Mouse (Mus musculus) midbrain, postnatal 0 days (tissue): ENCODE measurements around the gene Tex26. TPM values are rescaled to one million over a fixed set of nuclear protein-coding genes. Genes with fewer than 3 reads are reported as not detected.
A peak's percentile ranks its signal among the peaks of the same experiment; 100 is the strongest.

Experiments
- ATAC-seq: fragments of 200-750 bp; cut with Nextera tagmentation; 2 replicates; pipeline ENCODE4 v1.8.0; 2017; ENCODE audit warnings: moderate number of reproducible peaks, mild to moderate bottlenecking, moderate TSS enrichment, moderate library complexity; ENCODE audit not compliant: low FRiP score
- DNase-seq: peaks from one replicate; pipeline ENCODE4 v3.0.0-alpha.2; 2015; ENCODE audit warnings: low spot score
- H3K27ac ChIP-seq: fragments of 300-500 bp; sonication (generic); 2 replicates; pipeline ENCODE4 v1.5.1; 2014; ENCODE audit warnings: low read depth, mild to moderate bottlenecking, low read length, mixed read lengths
- H3K27me3 ChIP-seq: fragments of 300-500 bp; sonication (generic); 2 replicates; pipeline ENCODE4 v1.6.1; 2014; ENCODE audit warnings: low read length, control low read depth, mixed read lengths; ENCODE audit not compliant: insufficient read depth
- H3K36me3 ChIP-seq: fragments of 300-500 bp; sonication (generic); 2 replicates; pipeline ENCODE4 v1.6.1; 2014; ENCODE audit warnings: low read length, control low read depth, mixed read lengths; ENCODE audit not compliant: insufficient read depth
- H3K4me1 ChIP-seq: fragments of 300-500 bp; sonication (generic); 2 replicates; pipeline ENCODE4 v1.6.1; 2014; ENCODE audit warnings: mild to moderate bottlenecking, control low read depth, antibody characterized with exemption, low read length, mixed read lengths; ENCODE audit not compliant: insufficient read depth
- H3K4me2 ChIP-seq: fragments of 300-500 bp; sonication (generic); 2 replicates; pipeline ENCODE4 v1.6.1; 2014; ENCODE audit warnings: low read depth, mild to moderate bottlenecking, low read length, mixed read lengths; ENCODE audit not compliant: poor library complexity, severe bottlenecking
- H3K4me3 ChIP-seq: fragments of 300-500 bp; sonication (generic); 2 replicates; pipeline ENCODE4 v1.5.1; 2014; ENCODE audit warnings: low read depth, mild to moderate bottlenecking, low read length, moderate library complexity
- H3K9ac ChIP-seq: fragments of 300-500 bp; sonication (generic); replicated peaks from 2 replicates; pipeline ENCODE4 v1.6.1; 2014; ENCODE audit warnings: mild to moderate bottlenecking, low read length, moderate library complexity, mixed read lengths; ENCODE audit not compliant: poor library complexity, severe bottlenecking
- H3K9me3 ChIP-seq: fragments of 300-500 bp; sonication (generic); 2 replicates; pipeline ENCODE4 v1.6.1; 2016; ENCODE audit warnings: low read length, control low read depth
- CTCF ChIP-seq: IDR thresholded peaks from 2 replicates; pipeline ENCODE4 v1.5.1; 2016; ENCODE audit warnings: antibody characterized with exemption, mild to moderate bottlenecking
- WGBS: fragments of 180-500 bp; shearing (Covaris S2); extraction: QIAGEN DNeasy Blood & Tissue Kit; methylation state at CpG from one replicate; pipeline ENCODE4 v1.1.7; 2014; 5-methylcytosine and 5-hydroxymethylcytosine counted together
- polyA plus RNA-seq: library from polyadenylated mRNA; unstranded; fragments of >200 nt; fragmentation: Nextera tagmentation; extraction: Ambion mirVana; gene quantifications from 2 replicates; pipeline ENCODE4 v1.2.1, GENCODE M21; 2015
- total RNA-seq: library from RNA; depleted of rRNA; stranded (reverse); fragments of >200 nt; gene quantifications from 2 replicates; pipeline ENCODE4 v1.2.3, GENCODE M21; 2014

Tex26 gene
- total and polyA plus RNA-seq, 2 experiments from 2014 or later = 1.4 to 1.9 TPM

DNA sequence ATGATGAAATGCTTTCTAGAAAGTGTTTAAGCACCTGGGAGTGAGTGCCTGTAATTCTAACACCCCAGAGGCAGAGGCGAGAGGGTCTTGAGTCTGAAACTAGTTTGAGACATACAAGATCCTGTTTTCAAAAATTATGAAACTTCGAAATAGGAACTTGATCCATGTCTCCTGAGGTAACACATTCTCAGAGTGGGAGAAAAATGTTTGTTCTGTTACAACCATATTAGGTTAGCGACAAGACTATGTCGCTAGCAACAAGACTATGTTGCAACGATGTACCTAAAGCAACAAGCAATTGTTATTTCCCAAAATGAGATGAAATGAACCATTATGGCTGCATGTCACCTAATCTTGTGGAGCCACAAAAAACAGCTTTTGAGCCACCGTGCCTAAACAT lies 46.0 kb downstream of the Tex26 start:
- DNase-seq = no peak
- H3K36me3 ChIP-seq = no peaks in the 10 kb centered on the region
- no peak for ATAC-seq
- no peak overlapping the region for H3K9ac ChIP-seq
- no peak overlapping the region for H3K27ac ChIP-seq
- no peak overlapping the region for H3K4me2 ChIP-seq
- H3K27me3 ChIP-seq = no peaks in the 10 kb centered on the region
- peaks cover 14% of the 10 kb centered on the region for H3K4me1 ChIP-seq
- no peak for TF ChIP-seq CTCF
- H3K9me3 ChIP-seq = no peaks in the 10 kb centered on the region
- WGBS = 89% methylated on average over 6 of the region's 6 CpGs
- H3K4me3 ChIP-seq = no peak overlapping the region

DNA sequence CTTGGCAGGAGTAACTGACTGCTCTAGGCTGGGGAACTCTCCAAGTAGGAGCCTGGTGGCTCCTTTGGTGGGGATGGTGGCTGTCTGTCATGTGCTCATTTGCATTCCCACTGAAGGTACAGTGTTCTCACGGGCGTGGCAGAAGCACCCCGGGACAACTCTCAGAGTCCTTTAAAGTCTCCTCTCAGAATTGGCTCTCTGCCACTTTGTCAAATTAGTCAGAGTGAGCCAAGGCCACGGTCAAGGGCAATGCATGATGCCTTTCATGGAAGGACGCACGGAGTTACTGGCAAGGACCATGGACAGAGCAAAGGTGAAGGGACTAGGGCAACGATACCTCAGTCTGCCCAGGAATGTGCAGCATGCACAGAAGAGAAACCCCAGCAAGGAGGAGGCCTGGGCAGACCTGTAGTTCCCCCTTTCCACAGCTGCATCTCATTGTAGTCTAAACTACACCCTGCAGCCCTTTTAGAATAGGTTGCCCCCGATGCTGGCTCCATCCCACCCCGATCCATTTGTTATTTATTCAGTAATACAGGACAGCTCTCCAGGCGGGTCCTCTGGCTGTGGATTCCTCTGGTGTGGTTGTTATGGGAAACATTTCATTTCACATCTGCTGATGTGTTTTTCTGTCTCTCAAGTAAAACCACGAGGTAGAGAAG lies 49.0 kb downstream of the Tex26 start:
- no peak for TF ChIP-seq CTCF
- Histone ChIP-seq H3K27me3 (no peaks in the 10 kb centered on the region), H3K9ac (no peak overlapping the region), H3K4me3 (no peak overlapping the region), H3K36me3 (no peaks in the 10 kb centered on the region), H3K4me1 (peaks cover 21% of the 10 kb centered on the region), H3K9me3 (no peaks in the 10 kb centered on the region), H3K27ac (peak overlapping the region; percentile 89), H3K4me2 (peak overlapping the region; percentile 5; the same call in 1 of the 2 replicates)
- peak; percentile 67 for ATAC-seq
- 8% methylated on average over 11 of the region's 11 CpGs for WGBS
- DNase-seq = peak; percentile 63

DNA sequence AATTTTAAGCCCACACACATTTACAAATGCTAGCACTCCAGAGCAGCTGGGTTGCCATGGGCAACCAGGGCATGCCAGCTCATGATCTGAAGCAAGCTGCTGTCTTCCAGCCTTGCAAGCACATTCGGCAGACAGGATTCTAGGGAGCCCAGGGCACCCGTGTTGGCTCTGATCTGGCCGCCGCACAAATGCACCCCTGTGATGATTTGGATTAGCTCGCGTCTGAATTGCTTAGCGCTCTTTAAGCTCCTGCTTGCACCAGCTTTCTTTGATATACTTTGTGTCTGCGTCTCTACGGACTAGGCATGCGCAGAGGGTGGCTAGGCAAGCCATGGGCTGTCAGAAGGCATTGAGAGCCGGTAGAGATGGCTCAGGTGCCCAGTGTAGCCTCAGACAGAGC lies 49.7 kb downstream of the Tex26 start:
- Histone ChIP-seq H3K27me3 (no peaks in the 10 kb centered on the region), H3K4me3 (peak overlapping the region; percentile 15; the same call in 1 of the 2 replicates), H3K9ac (no peak overlapping the region), H3K27ac (peak overlapping the region; percentile 89), H3K4me1 (peaks cover 21% of the 10 kb centered on the region), H3K36me3 (no peaks in the 10 kb centered on the region), H3K9me3 (no peaks in the 10 kb centered on the region), H3K4me2 (peak overlapping the region; percentile 32)
- ATAC-seq (peak; percentile 92), DNase-seq (peak; percentile 94)
- 7% methylated on average over 11 of the region's 11 CpGs for WGBS
- TF ChIP-seq CTCF = no peak

DNA sequence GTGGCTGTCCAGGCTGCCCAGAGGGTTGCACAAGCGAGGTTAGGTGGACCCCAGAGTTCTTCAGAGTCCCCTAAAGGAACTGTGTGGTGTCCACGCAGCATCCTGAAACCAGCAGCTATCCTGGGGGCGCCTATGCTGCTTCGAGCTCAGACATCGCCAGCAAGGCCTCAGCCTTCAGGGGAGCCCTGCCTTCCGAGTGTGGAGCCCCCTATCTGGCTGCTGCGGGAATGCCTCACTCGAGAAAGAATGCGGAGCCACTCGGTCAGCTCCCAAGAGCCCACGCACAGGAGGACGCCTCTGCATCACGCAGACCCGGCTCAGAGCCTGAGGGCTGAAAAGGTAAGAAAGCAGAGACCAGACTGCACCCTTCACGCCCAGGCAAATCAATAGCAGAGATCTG lies 50.8 kb downstream of the Tex26 start:
- no peak overlapping the region for H3K4me3 ChIP-seq
- DNase-seq (peak; percentile 46), ATAC-seq (no peak)
- H3K27me3 ChIP-seq = no peaks in the 10 kb centered on the region
- peaks cover 21% of the 10 kb centered on the region for H3K4me1 ChIP-seq
- no peak overlapping the region for H3K4me2 ChIP-seq
- no peak overlapping the region for H3K9ac ChIP-seq
- peak overlapping the region; percentile 89 for H3K27ac ChIP-seq
- H3K36me3 ChIP-seq = no peaks in the 10 kb centered on the region
- H3K9me3 ChIP-seq = no peaks in the 10 kb centered on the region
- TF ChIP-seq CTCF = peak; percentile 62
- 39% methylated on average over 15 of the region's 15 CpGs for WGBS

DNA sequence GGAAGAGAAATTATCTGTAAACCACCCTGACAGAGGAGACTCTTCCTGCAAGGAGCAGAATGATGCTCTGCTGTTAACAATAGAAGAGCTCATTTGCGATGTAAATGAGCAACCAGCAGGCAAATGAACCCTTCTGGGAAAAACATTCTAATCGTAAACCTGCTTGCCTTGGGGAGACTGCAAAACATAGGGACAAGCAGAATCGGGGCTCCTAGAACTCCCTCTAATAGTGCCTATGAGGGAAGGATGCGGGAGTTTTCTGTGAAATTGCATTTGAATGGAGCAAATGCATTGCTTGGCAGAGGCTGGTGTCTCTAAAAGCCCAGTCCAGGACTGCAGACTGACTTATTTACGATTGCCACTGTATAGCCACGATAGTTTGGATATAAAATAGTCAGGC lies 56.2 kb downstream of the Tex26 start:
- TF ChIP-seq CTCF = no peak

DNA sequence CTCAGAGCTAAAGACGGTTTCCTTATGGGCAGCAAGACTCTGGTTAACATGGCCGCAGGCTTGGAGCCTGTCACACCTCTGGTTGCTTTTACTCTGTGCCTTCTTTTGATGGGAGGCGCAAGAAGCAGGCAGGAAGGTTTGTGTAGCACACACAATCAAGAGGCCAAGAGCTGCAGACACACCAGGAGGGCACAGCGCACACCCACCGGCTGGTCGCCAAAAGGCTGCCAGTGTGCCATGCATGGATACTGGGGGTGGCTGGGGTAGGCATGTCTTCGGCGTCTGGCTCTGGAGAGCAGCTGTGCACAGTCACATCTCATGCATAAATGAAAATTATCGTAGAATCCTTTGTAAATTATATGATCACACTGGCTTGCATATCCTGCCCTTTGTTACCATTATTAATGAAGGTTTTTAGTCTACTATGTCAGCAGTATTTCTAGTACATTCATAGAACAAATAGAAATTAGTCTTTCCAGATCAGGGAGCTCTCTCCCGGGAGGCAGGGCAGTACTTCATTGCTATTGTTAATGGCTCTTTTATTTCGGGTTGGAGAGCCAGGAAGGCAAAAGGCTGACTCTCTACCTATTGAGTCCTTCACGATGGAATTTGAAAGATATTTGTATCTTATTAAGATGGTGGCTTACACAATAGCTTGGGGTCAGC lies 57.1 kb downstream of the Tex26 start:
- peak overlapping the region; percentile 57 for H3K27ac ChIP-seq
- no peak overlapping the region for H3K9ac ChIP-seq
- no peak overlapping the region for H3K4me3 ChIP-seq
- no peaks in the 10 kb centered on the region for H3K4me1 ChIP-seq
- DNase-seq (peak; percentile 27), ATAC-seq (no peak)
- no peaks in the 10 kb centered on the region for H3K9me3 ChIP-seq
- no peaks in the 10 kb centered on the region for H3K27me3 ChIP-seq
- WGBS = 30% methylated on average over 12 of the region's 12 CpGs
- TF ChIP-seq CTCF = no peak
- H3K4me2 ChIP-seq = no peak overlapping the region
- no peaks in the 10 kb centered on the region for H3K36me3 ChIP-seq

More for the DNA sequence above, 56.2 kb downstream of the Tex26 start:
- ATAC-seq = no peak
- 0 out of 2 replicates have a peak overlapping the region, but pooled peaks have one; percentile 13 for H3K9ac ChIP-seq
- H3K27me3 ChIP-seq = no peaks in the 10 kb centered on the region
- no peak overlapping the region for H3K4me3 ChIP-seq
- H3K9me3 ChIP-seq = no peaks in the 10 kb centered on the region
- peak; percentile 50 for DNase-seq
- H3K4me2 ChIP-seq = no peak overlapping the region
- H3K36me3 ChIP-seq = no peaks in the 10 kb centered on the region
- H3K4me1 ChIP-seq = peaks cover 5% of the 10 kb centered on the region; the same call in 1 of the 2 replicates
- H3K27ac ChIP-seq = peak overlapping the region; percentile 57; the same call in 1 of the 2 replicates
- WGBS = 17% methylated on average over 6 of the region's 6 CpGs
